Mouse (Mus musculus) C2C12 (cell line): ENCODE measurements at regions not wholly inside any gene's neighbourhood (a gene's known extent, or its start where the extent isn't known, plus 50 kb on each side); places are given as distances from the start of the nearest gene placed in this dataset.

ENCODE experiments used
- CEBPB ChIP-seq: IDR thresholded peaks from one replicate; pipeline ENCODE4 v1.6.1; 2011; ENCODE audit warnings: low read depth, mild to moderate bottlenecking, control low read depth, moderate library complexity
- CTCF ChIP-seq: IDR thresholded peaks from one replicate; pipeline ENCODE4 v1.5.1; 2011; ENCODE audit not compliant: control insufficient read depth, insufficient read depth, insufficient read length
- FOSL1 ChIP-seq: IDR thresholded peaks from one replicate; pipeline ENCODE4 v1.8.0; 2011; ENCODE audit warnings: mild to moderate bottlenecking, low read length; ENCODE audit not compliant: poor library complexity, insufficient read depth, severe bottlenecking

DNA sequence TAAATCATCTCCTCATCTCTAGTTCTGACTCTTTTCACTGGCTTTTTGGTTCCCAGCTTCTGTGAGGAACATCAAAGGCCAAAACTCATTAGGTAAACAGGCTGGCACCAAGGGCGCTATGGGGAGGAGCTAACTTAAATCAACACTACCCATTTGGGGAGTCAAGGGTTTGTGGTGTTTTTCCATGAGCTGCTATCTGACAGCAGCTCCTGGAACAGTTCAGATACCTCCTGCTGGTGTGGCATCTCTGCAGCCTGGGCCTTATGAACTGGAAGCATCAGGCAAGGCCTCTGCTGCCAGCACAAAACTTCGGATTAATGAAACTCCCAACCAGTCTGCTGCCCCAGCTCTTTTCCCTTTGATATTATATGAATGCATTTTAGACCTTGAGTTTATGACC is 328.8 kb downstream of the Gm11361 start:
- TF ChIP-seq CTCF = no peak
- no peak for TF ChIP-seq CEBPB
- TF ChIP-seq FOSL1 = no peak
